Mouse (Mus musculus): ENCODE measurements around the gene Hoxb6.

Hoxb6 gene

GRCm38 (mm10) chr11:96269869-96270268 is 22.4 kb upstream of the Hoxb6 start:
- DNase-seq (ENCODE audit: low spot score): no peak

DNA sequence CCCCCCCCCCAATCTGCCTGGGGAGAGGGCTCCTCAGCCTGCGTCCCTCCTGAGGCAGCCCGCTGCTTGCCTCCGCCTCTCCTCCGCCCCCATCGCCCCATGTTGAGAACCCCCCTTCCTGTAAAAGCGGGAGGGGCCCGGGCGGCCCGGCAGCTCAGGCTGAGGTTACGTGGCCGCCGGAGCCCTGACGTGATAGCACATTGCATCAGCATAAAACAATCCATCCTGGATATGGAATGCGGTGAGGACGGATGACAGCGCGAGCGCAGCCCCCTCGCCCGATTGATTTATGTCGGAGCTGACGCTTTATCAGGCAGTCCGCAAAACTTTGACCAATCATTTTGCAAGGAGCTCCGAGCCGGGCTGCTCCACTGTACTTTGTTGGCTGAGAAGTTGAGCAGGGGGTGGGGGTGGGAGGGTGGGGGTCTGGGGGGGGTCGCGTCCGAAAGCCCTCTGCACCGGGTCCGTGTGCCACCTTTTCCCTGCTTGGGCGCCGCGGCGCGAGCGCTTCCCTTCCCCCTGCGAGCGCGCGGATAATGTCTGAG is 21.2 kb upstream of the Hoxb6 start, which contains the start of gene Hoxb9:
Hoxb9 (plus strand) TSS at position 462 of the 545 bp plus-strand sequence.
- DNase-seq (ENCODE audit: low spot score): no peak

DNA sequence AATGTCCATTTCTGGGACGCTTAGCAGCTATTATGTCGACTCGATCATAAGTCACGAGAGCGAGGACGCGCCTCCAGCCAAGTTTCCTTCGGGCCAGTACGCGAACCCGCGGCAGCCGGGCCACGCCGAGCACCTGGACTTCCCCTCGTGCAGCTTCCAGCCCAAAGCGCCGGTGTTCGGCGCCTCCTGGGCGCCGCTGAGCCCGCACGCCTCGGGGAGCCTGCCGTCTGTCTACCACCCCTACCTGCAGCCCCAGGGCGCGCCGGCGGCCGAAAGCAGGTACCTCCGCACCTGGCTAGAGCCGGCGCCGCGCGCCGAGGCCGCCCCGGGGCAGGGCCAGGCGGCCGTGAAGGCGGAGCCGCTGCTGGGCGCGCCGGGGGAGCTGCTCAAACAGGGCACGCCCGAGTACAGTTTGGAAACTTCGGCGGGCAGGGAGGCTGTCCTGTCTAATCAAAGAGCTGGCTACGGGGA is 20.7 kb upstream of the Hoxb6 start:
- no peak for DNase-seq (ENCODE audit: low spot score)

- no peak for DNase-seq (ENCODE audit: low spot score)
These were observed 20.0 kb upstream of the Hoxb6 start for GRCm38 (mm10) chr11:96272024-96272921.

GRCm38 (mm10) chr11:96274428-96274827 is 17.8 kb upstream of the Hoxb6 start:
- DNase-seq (ENCODE audit: low spot score): no peak

GRCm38 (mm10) chr11:96275896-96276295 is 16.4 kb upstream of the Hoxb6 start:
- no peak for DNase-seq (ENCODE audit: low spot score)

GRCm38 (mm10) chr11:96277151-96278044 is 14.9 kb upstream of the Hoxb6 start:
- DNase-seq (ENCODE audit: low spot score): no peak

GRCm38 (mm10) chr11:96278324-96278723 is 14.0 kb upstream of the Hoxb6 start:
- no peak for DNase-seq (ENCODE audit: low spot score)

- DNase-seq (ENCODE audit: low spot score): peak; percentile 95
These were observed 13.5 kb upstream of the Hoxb6 start for GRCm38 (mm10) chr11:96278773-96279172.

DNA sequence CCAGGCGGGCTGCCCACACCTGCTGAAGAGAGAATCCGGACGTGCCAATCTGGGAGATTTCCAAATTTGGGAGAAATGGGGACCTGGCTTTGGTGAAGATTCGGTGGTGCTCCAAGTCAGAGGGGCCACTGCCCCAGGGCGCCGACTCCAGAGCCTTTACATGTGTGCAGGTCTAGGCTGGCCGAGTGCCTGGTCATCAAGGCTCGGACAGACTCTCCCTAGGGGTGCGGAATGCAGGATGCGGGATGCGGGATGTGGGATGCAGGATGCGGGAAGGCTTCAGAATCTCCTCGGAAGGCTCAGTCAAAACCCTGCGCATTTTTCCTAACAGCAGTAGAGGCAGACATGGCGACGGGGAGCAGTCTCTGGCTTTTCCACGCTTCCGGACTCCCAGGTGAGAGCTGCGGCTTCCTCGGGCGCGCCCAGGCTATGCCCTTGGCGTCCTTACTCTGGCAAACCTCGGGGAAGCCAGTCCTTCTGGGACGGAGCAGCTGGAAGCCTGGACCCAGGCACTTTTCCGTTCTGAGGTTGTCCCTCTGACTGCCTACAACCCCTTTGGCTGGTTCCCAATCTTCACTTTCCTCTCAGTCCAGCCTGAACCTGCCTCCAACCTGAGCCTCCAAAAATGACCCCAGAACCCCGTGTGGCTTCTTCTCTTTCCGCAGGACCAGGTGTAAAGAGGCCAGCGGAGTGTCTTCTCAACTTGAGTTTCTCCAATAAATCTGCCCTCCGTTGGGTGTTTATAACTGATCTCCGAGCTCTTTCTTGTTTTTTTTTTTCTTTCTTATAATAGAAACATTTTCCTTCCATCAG is 12.6 kb upstream of the Hoxb6 start:
- DNase-seq (ENCODE audit: low spot score): no peak

DNA sequence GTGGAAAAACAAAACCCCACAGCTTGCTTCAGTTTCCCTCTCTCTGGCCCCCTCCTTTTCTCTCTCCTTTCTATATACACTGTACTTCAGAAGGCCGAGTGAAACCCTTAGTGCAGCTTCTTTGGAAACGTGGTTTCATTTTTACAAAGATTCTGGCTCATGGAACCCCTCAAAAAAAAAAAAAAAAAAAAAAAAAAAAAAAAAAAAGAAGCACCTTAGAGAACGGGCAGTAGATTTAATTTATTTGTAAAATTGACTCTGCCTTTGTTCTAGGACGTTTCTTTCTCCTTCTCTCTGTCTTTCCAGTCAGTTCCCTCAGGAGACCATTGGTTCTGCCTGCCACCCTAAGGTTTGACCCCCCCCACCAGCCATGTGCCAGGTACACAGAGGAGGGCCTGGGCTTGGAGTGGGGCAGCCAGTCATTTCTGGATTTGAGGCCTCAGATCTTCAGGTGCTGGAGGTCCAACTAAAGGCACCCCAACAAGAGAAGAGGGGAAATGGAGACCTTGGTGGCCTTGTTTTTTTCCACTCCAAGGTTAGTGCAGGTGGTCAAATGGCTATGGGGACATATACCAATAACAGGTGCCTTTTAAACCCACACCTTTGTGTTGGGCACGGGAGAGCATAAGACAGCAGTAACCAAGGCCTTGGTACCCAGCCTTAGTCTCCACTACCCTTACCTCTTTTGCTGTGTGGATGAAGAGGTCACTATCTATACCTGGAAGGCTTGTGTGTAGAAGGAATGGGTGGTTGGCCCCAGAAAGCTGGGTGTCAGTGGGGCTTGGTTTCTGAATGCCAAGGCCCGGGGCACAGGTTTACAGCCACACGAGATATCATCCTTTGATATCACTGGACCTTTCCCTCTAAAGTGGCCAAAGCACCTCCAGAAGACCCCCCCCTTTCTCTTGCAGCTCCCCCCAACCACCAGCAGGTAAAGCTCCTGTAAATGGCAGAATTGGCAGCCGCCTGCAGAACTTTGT is 11.6 kb upstream of the Hoxb6 start:
- DNase-seq (ENCODE audit: low spot score): no peak

DNA sequence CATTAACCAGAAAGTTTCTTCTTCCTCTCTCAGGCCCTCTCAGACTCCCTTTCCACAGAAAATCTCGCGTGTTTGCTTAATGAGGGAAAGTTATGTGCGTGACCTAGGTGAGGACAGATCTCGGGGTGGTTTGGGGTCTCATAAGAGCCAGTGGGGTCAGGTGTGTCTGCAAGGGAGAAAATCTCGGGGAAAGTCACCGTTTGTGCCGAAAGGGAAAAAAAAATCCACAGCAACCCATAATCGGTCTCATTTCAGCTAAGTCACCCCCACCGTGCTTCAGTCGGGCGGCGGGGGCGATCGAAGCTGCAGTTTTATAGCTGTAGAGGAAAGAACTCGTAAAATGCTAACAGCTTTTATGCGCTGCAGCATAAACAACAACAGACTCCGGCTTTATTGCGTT is 10.9 kb upstream of the Hoxb6 start:
- DNase-seq (ENCODE audit: low spot score): no peak

DNA sequence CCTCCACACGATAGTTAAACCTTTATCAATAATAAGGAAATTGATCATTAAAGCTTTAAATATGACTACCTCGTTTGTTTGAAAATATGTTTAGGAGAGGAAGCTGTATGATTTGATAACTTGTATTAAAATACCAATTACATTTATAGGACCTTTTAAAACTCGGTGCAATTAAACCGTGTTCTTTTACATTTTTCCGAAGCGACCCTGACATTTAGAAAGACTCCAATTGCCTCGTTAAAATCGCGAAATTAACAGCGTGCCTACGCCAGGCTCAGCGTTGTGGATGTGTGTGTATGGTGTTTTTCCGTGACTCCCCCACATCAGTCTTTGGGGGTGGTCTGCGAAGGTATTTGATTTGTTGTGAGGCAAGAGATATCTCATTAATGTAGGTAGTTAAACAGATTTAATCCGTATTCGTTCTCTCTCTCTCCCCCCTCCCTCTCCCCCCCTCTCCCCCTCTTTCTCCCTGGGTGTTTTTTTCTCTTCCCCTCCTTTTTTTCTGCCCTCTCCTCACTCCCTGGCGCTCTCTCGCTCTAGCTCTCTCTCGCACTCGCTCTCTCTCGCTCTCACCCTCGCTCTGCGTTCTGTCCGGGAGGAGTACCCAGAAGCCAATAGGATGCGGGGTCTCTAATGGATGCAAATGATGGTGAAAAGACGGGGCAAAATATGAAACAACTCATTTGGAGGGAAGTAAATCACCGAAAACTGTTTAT is 10.3 kb upstream of the Hoxb6 start, which contains the start of gene Hoxb8:
Hoxb8 (plus strand) TSS at position 51 of the 716 bp plus-strand sequence.
- DNase-seq (ENCODE audit: low spot score): peak; percentile 79

DNA sequence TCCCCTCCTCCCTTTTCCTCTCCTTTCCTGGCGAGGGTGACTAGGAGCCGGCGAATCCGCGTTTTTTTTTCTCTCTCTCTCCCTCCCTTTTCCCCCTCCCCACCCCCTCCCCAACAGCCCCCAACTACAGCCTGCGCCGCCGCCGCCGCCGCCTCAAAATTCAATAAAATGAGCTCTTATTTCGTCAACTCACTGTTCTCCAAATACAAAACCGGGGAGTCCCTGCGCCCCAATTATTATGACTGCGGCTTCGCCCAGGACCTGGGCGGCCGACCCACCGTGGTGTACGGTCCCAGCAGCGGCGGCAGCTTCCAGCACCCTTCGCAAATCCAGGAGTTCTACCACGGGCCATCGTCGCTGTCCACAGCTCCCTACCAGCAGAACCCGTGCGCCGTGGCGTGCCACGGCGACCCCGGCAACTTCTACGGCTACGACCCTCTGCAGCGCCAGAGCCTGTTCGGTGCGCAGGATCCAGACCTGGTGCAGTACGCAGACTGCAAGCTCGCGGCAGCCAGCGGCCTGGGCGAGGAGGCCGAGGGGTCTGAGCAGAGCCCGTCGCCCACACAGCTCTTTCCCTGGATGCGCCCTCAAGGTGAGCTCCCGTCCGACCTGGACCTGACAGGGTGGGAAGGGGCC is 9.4 kb upstream of the Hoxb6 start:
- DNase-seq (ENCODE audit: low spot score): no peak

DNA sequence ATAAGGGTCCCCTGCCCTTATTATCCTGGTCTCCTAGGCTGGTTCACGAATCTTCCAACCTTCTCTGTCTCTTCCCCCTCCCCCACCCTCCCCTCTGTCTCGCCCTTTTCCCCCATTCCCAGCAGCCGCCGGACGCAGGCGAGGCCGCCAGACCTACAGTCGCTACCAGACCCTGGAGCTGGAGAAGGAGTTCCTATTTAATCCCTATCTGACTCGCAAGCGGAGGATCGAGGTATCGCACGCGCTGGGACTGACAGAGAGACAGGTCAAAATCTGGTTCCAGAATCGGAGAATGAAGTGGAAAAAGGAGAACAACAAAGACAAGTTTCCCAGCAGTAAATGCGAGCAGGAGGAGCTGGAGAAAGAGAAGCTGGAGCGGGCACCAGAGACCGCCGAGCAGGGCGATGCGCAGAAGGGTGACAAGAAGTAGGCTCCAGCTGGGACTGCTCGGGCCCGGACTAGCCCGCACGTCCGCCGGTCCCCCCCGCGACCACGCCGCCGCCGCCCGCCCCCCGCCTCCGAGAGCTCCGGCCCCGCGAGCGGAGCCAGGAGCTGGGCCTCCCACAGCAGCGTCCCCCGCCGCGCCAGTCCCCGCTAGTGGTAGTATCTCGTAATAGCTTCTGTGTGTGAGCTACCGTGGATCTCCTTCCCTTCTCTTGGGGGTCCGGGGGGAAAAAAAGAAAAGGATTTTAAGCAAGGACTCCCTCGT is 8.1 kb upstream of the Hoxb6 start:
- DNase-seq (ENCODE audit: low spot score): no peak

- peak; percentile 87 for DNase-seq (ENCODE audit: low spot score)
These were observed 7.2 kb upstream of the Hoxb6 start for GRCm38 (mm10) chr11:96284774-96285734.
